Mouse (Mus musculus) forebrain, embryonic 10.5 days (tissue): ENCODE measurements at regions not wholly inside any gene's neighbourhood (a gene's known extent, or its start where the extent isn't known, plus 50 kb on each side); places are given as distances from the start of the nearest gene placed in this dataset.

ENCODE experiments used
- DNase-seq: peaks from one replicate; pipeline ENCODE4 v3.0.0-alpha.2; 2017; ENCODE audit warnings: low spot score; ENCODE audit errors: extremely low spot score
- H3K27ac ChIP-seq: fragments of 300-500 bp; sonication (generic); 2 replicates; pipeline ENCODE4 v1.5.1; 2016; ENCODE audit warnings: mild to moderate bottlenecking
- H3K27me3 ChIP-seq: fragments of 300-500 bp; sonication (generic); 2 replicates; pipeline ENCODE4 v1.6.1; 2016; ENCODE audit warnings: mild to moderate bottlenecking; ENCODE audit not compliant: poor library complexity, severe bottlenecking
- H3K36me3 ChIP-seq: fragments of 300-500 bp; sonication (generic); replicated peaks from 2 replicates; pipeline ENCODE4 v1.6.1; 2016; ENCODE audit warnings: mild to moderate bottlenecking, moderate library complexity
- H3K4me1 ChIP-seq: fragments of 300-500 bp; sonication (generic); 2 replicates; pipeline ENCODE4 v1.6.1; 2016
- H3K4me3 ChIP-seq: fragments of 300-500 bp; sonication (generic); 2 replicates; pipeline ENCODE4 v1.5.1; 2016; ENCODE audit warnings: mild to moderate bottlenecking, moderate library complexity
- H3K9me3 ChIP-seq: fragments of 300-500 bp; sonication (generic); 2 replicates; pipeline ENCODE4 v1.6.1; 2016; ENCODE audit warnings: mild to moderate bottlenecking, moderate library complexity
- WGBS: fragments of 180-500 bp; shearing (Covaris S2); methylation state at CpG from one replicate; pipeline ENCODE4 v1.1.7; 2016; 5-methylcytosine and 5-hydroxymethylcytosine counted together

GRCm38 (mm10) chr6:51678743-51679142, 155.0 kb downstream of the Snx10 start:
- no peaks in the 10 kb centered on the region for H3K27me3 ChIP-seq
- H3K4me3 ChIP-seq = no peak overlapping the region
- H3K4me1 ChIP-seq = peaks cover 17% of the 10 kb centered on the region
- no peaks in the 10 kb centered on the region for H3K9me3 ChIP-seq
- DNase-seq = no peak
- 94% methylated on average over 3 of the region's 3 CpGs for WGBS
- no peaks in the 10 kb centered on the region for H3K36me3 ChIP-seq
- no peak overlapping the region for H3K27ac ChIP-seq

GRCm38 (mm10) chr6:51680239-51680857, 156.6 kb downstream of the Snx10 start:
- WGBS = 73% methylated on average over 10 of the region's 10 CpGs
- Histone ChIP-seq H3K27ac (no peak overlapping the region), H3K9me3 (no peaks in the 10 kb centered on the region), H3K36me3 (no peaks in the 10 kb centered on the region), H3K4me3 (no peak overlapping the region), H3K4me1 (peaks cover 22% of the 10 kb centered on the region), H3K27me3 (no peaks in the 10 kb centered on the region)
- no peak for DNase-seq

GRCm38 (mm10) chr6:51683131-51683530, 159.4 kb downstream of the Snx10 start:
- 95% methylated on average over 5 of the region's 5 CpGs for WGBS
- Histone ChIP-seq H3K4me1 (peaks cover 15% of the 10 kb centered on the region), H3K27ac (no peak overlapping the region), H3K27me3 (no peaks in the 10 kb centered on the region), H3K9me3 (no peaks in the 10 kb centered on the region), H3K4me3 (no peak overlapping the region), H3K36me3 (no peaks in the 10 kb centered on the region)
- DNase-seq = no peak

GRCm38 (mm10) chr6:51685651-51686287, 162.1 kb downstream of the Snx10 start:
- Histone ChIP-seq H3K4me1 (peaks cover 9% of the 10 kb centered on the region), H3K9me3 (no peaks in the 10 kb centered on the region), H3K36me3 (no peaks in the 10 kb centered on the region), H3K27ac (no peak overlapping the region), H3K4me3 (no peak overlapping the region), H3K27me3 (no peaks in the 10 kb centered on the region)
- 68% methylated on average over 8 of the region's 8 CpGs for WGBS
- DNase-seq = no peak

- Histone ChIP-seq H3K4me1 (peaks cover 6% of the 10 kb centered on the region), H3K4me3 (no peak overlapping the region), H3K27ac (no peak overlapping the region), H3K9me3 (no peaks in the 10 kb centered on the region), H3K27me3 (no peaks in the 10 kb centered on the region), H3K36me3 (no peaks in the 10 kb centered on the region)
- WGBS = 88% methylated on average over 13 of the region's 13 CpGs
- DNase-seq = no peak
Measured at GRCm38 (mm10) chr6:51690795-51691563, 167.3 kb downstream of the Snx10 start.

- H3K27ac ChIP-seq = no peak overlapping the region
- H3K4me1 ChIP-seq = peaks cover 14% of the 10 kb centered on the region
- no peaks in the 10 kb centered on the region for H3K27me3 ChIP-seq
- WGBS = 89% methylated on average over 7 of the region's 7 CpGs
- no peak overlapping the region for H3K4me3 ChIP-seq
- DNase-seq = no peak
- no peaks in the 10 kb centered on the region for H3K36me3 ChIP-seq
- no peaks in the 10 kb centered on the region for H3K9me3 ChIP-seq
Measured at GRCm38 (mm10) chr6:51693984-51694383, 170.3 kb downstream of the Snx10 start.

GRCm38 (mm10) chr6:51696396-51696795, 172.7 kb downstream of the Snx10 start:
- H3K36me3 ChIP-seq = no peaks in the 10 kb centered on the region
- DNase-seq = no peak
- peaks cover 14% of the 10 kb centered on the region for H3K4me1 ChIP-seq
- H3K9me3 ChIP-seq = no peaks in the 10 kb centered on the region
- H3K4me3 ChIP-seq = no peak overlapping the region
- WGBS = 85% methylated on average over 7 of the region's 7 CpGs
- no peaks in the 10 kb centered on the region for H3K27me3 ChIP-seq
- no peak overlapping the region for H3K27ac ChIP-seq

- H3K4me1 ChIP-seq = peaks cover 14% of the 10 kb centered on the region
- 87% methylated on average over 3 of the region's 3 CpGs for WGBS
- H3K27me3 ChIP-seq = no peaks in the 10 kb centered on the region
- H3K4me3 ChIP-seq = no peak overlapping the region
- no peaks in the 10 kb centered on the region for H3K9me3 ChIP-seq
- H3K36me3 ChIP-seq = no peaks in the 10 kb centered on the region
- no peak for DNase-seq
- no peak overlapping the region for H3K27ac ChIP-seq
Measured at GRCm38 (mm10) chr6:51697754-51698153, 174.1 kb downstream of the Snx10 start.

GRCm38 (mm10) chr6:51698244-51698643, 174.5 kb downstream of the Snx10 start:
- H3K27me3 ChIP-seq = no peaks in the 10 kb centered on the region
- H3K36me3 ChIP-seq = no peaks in the 10 kb centered on the region
- no peak overlapping the region for H3K27ac ChIP-seq
- H3K9me3 ChIP-seq = no peaks in the 10 kb centered on the region
- 81% methylated on average over 4 of the region's 4 CpGs for WGBS
- no peak for DNase-seq
- peaks cover 14% of the 10 kb centered on the region for H3K4me1 ChIP-seq
- H3K4me3 ChIP-seq = no peak overlapping the region

- H3K36me3 ChIP-seq = no peaks in the 10 kb centered on the region
- no peak for DNase-seq
- H3K27ac ChIP-seq = no peak overlapping the region
- H3K27me3 ChIP-seq = no peaks in the 10 kb centered on the region
- H3K9me3 ChIP-seq = no peaks in the 10 kb centered on the region
- 93% methylated on average over 11 of the region's 11 CpGs for WGBS
- H3K4me1 ChIP-seq = peaks cover 3% of the 10 kb centered on the region; the same call in 1 of the 2 replicates
- H3K4me3 ChIP-seq = no peak overlapping the region
Measured at GRCm38 (mm10) chr6:51701253-51702020, 177.7 kb downstream of the Snx10 start.

- 90% methylated on average over 10 of the region's 10 CpGs for WGBS
- Histone ChIP-seq H3K36me3 (no peaks in the 10 kb centered on the region), H3K4me3 (no peak overlapping the region), H3K4me1 (0 out of 2 replicates have a peak, but pooled peaks cover 2% of the 10 kb centered on the region), H3K27ac (no peak overlapping the region), H3K9me3 (no peaks in the 10 kb centered on the region), H3K27me3 (no peaks in the 10 kb centered on the region)
- no peak for DNase-seq
Measured at GRCm38 (mm10) chr6:51702456-51703171, 178.9 kb downstream of the Snx10 start.

GRCm38 (mm10) chr6:51708011-51708410, 184.3 kb downstream of the Snx10 start:
- WGBS = 56% methylated on average over 6 of the region's 6 CpGs
- Histone ChIP-seq H3K27me3 (no peaks in the 10 kb centered on the region), H3K4me3 (no peak overlapping the region), H3K36me3 (no peaks in the 10 kb centered on the region), H3K27ac (no peak overlapping the region), H3K4me1 (peaks cover 16% of the 10 kb centered on the region), H3K9me3 (no peaks in the 10 kb centered on the region)
- DNase-seq = no peak
